Mouse (Mus musculus) G1E-ER4 (cell line): Measurements from ENCODE around the gene Ispd. TPM values are rescaled to one million over a fixed set of nuclear protein-coding genes. Genes with fewer than 3 reads are reported as not detected.

ENCODE experiments used
- GATA1 ChIP-seq: IDR thresholded peaks from one replicate; pipeline ENCODE4 v1.8.0; 2012; ENCODE audit warnings: low read length, inconsistent platforms
- polyA plus RNA-seq: library from polyadenylated mRNA; stranded (reverse); fragments of >175 nt; gene quantifications from 2 replicates; pipeline ENCODE4 v1.2.3, GENCODE M21; 2012

The Ispd gene
- polyA plus RNA-seq, 1 experiment: 1.7 TPM

- no peak for TF ChIP-seq GATA1
Observed at GRCm38 (mm10) chr12:36597539-36598250, 216.4 kb downstream of the Ispd start.

- no peak for TF ChIP-seq GATA1
Observed at GRCm38 (mm10) chr12:36621960-36622736, 240.9 kb downstream of the Ispd start.

- no peak for TF ChIP-seq GATA1
Observed at GRCm38 (mm10) chr12:36627204-36627603, 246.0 kb downstream of the Ispd start.

- TF ChIP-seq GATA1: no peak
Observed at GRCm38 (mm10) chr12:36632427-36632826, 251.2 kb downstream of the Ispd start.

- TF ChIP-seq GATA1: no peak
Observed at GRCm38 (mm10) chr12:36647514-36647913, 266.3 kb downstream of the Ispd start.

GRCm38 (mm10) chr12:36662496-36662895 is 281.2 kb downstream of the Ispd start:
- no peak for TF ChIP-seq GATA1

- no peak for TF ChIP-seq GATA1
Observed at GRCm38 (mm10) chr12:36664783-36665182, 283.5 kb downstream of the Ispd start.

- TF ChIP-seq GATA1: no peak
Observed at GRCm38 (mm10) chr12:36666771-36667170, 285.5 kb downstream of the Ispd start.

GRCm38 (mm10) chr12:36670164-36670908 is 289.1 kb downstream of the Ispd start:
- no peak for TF ChIP-seq GATA1

GRCm38 (mm10) chr12:36670915-36671579 is 289.8 kb downstream of the Ispd start:
- no peak for TF ChIP-seq GATA1

- TF ChIP-seq GATA1: no peak
Observed at GRCm38 (mm10) chr12:36674481-36674880, 293.2 kb downstream of the Ispd start.

- TF ChIP-seq GATA1: no peak
Observed at GRCm38 (mm10) chr12:36678220-36678619, 297.0 kb downstream of the Ispd start.

- TF ChIP-seq GATA1: no peak
Observed at GRCm38 (mm10) chr12:36680883-36681505, 299.7 kb downstream of the Ispd start.

GRCm38 (mm10) chr12:36681779-36682178 is 300.5 kb downstream of the Ispd start:
- TF ChIP-seq GATA1: no peak

- no peak for TF ChIP-seq GATA1
Observed at GRCm38 (mm10) chr12:36694072-36694471, 312.8 kb downstream of the Ispd start.

- TF ChIP-seq GATA1: no peak
Observed at GRCm38 (mm10) chr12:36704380-36704779, 323.1 kb downstream of the Ispd start.
